Mouse (Mus musculus) mouse trophoblast stem cell (cell line): ENCODE measurements at regions not wholly inside any gene's neighbourhood (a gene's known extent, or its start where the extent isn't known, plus 50 kb on each side); places are given as distances from the start of the nearest gene placed in this dataset.

Source experiments
- in situ Hi-C, 2 experiments: fragments of 300-500 bp; cut with MseI, MboI; formaldehyde crosslinking; loops; 2 replicates in 1 of 2; 3 replicates in 1 of 2; pipeline ENCODE4 v1.15.1; 2025

DNA sequence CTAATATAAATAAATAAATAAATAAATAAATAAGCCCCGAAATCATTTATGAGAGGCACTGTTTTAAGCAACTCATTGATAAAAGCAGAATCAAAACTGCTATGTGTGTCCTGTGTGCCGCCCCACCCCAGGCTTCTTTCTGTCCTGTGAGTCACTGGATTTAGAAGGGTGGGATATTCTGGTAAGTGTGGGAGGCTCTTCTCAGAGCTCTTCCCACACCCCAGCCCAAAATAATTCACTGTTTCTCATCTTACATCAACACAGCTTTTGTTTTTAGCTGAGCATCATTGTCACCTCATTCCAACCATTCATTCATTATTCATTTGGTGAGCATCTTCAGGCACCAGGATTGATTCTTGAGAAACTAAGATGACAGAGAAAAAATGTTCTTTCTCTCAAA is 118.4 kb downstream of the Barx2 start:
- in situ Hi-C loops, result no loop called here

DNA sequence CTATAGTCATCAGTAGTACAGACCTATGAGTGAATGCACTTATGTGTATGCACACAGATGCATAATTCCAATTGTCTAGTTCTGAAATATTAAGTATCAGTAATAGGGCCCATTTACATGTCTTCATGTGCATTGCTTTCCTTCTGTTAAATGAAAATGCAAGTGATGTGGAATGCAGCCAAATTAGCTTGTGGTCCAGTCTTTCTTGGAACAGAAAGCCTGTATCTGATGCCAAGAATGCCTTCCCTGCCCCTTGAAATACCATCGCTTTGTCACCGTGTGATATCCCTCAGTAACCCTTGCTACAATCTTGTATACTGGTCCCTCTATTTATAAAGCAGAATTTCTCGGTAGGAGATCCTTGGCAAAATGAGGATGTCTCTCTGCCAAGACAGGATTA is 137.3 kb downstream of the Barx2 start:
- in situ Hi-C loops, result no loop called here

DNA sequence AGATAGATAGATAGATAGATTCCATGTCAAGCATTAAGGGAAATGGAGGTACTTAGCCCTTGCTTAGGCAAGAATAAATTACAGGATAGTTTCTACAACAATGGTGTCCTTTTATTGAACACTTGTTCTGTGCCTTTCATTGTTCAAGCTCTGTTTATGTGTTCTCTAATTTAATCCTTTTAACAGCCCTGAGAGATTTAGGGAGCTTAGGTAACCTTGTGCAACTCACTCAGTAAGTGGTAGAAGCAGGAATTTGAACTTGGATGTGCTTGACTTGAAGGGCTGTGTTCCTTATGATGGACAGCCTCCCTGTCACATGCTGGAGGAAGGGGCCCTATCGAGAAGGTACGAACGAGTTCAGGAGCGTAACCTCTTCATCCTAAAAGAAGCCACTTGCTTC is 147.9 kb downstream of the Barx2 start:
- in situ Hi-C loops, result no loop called here

DNA sequence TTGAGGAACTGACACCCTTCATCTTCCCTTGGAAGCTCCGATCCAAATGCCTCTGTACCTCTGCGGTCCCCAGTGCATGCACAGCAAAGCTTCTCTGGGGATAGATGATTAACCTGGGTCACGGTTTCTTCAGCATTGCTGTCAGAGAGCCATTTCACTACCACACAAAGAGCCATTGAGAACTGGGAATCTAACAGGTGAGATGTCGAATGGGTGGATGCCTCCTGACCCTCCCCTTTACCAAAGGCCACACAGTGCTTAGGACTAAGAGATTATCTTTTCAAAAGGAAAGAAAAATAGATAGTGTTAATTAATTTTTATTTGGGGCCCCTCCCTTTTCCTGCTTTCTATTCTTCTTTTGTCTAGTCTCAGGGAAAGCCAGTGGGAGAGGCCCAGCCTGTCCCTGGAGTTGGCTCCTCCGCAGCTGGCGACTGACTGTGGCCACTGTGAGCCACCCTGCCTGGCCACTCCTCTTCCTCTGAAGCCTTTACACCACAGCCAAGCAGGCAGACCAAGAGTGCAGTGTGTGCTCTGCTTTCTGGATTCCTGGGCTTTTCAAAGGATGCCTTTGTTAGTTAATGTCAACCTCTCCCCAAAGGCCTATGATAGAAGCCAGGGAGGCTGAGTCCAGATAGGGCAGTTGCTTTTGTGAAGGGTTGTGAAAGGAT is 155.2 kb downstream of the Barx2 start:
- in situ Hi-C loops, result no loop called here

DNA sequence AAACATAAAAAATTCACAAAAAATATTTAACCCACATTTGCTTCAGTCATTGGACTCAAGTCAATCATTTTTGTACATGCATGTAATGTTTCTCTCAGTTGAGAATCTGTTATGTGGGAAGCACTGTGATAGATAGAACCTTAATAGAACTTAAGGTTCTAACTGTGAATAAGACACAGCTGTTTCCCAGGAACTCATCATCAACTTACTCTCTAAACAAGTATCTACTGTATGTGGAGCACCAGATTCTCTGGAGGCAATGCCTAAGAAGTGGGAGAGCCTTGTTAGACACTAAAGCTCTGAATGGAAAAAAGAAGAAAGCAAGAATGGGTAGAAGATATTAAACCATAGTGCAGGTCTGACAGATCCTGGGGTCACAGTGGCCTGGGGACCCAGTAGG is 182.8 kb downstream of the Barx2 start:
- in situ Hi-C loops, result no loop called here

DNA sequence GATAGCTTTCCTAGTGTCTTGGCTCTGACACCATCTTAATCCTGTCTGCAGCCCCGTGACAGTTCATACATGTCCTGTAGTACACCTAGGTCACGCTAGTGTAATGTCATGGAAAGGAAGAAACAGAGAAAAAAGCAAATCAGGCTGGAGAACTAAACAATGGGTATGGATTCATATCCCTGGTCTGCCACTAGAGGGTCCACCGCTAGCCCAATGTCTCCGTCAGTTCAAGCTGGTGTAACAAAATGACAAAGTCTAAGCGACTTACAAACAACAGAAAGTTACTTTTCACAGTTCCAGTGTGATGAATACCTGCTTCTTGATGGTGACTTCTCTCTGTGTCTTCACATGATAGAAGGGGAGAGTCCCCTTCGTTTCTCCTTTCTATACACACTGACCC is 194.0 kb downstream of the Barx2 start:
- in situ Hi-C loops, result no loop called here

DNA sequence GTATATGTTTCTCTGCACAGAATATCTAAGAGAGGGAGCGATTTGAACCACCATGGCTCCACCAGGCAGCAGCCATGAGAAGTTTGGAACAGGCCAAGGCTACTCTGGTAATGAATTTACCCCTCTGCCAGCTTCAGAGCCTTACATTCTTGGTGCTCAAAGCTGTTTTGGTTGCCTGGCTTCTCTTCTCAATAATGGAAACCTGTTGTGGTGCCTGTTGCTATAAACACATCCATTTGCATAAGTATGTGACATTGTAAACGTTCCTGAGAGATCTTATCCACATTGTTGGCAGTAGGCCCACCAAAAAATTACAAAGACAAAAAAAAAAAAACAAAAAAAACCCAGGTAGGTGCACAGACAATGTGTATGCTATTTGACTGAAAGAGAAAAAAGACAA is 203.2 kb downstream of the Barx2 start:
- in situ Hi-C loops, result no loop called here

DNA sequence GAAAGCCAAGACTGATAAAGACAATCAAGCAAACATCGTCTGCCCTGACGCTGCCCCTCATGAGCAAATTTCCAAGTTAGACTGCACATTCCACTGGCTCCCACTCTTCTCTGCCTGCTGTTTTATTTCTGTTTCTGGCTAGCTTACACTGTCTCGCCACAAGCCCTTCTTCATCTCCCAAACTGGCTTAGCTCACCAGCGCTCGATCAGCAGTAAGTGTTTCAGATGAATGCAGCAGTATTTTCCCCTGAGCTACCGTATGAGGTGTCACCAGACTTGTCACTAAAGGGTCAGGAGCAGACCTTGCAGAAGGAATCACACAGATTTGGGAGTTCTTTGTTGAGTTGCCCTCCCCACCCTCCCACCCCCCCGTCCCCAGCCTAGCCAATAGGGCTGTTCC is 206.6 kb downstream of the Barx2 start:
- in situ Hi-C loops, result no loop called here

DNA sequence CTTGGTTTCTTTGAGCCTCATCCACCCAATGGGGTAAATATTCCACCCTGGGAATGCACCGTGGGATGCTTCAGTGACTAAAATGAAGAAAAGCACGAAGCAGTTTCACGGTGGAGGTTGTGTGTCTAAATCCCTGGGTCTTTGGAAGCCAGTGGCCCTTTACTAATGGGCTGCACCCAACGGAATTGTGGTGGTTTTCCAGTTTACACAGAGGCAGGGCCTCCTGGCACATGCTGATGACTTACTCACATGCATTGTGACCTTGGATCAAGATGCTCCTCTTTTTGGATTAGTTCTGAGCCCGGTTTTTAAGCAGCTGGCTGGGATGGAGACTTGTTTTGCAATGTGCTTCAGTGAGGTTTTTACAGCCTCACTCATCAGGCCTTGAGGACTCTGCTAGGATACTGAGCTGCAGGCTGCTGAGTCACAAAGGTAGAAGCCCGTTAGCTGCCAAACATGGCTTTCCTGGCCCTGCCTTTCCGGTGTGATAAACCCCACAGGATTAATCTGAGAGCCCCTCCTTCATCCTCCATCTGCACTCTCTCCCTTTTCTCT is 222.3 kb downstream of the Barx2 start:
- in situ Hi-C loops, result no loop called here

DNA sequence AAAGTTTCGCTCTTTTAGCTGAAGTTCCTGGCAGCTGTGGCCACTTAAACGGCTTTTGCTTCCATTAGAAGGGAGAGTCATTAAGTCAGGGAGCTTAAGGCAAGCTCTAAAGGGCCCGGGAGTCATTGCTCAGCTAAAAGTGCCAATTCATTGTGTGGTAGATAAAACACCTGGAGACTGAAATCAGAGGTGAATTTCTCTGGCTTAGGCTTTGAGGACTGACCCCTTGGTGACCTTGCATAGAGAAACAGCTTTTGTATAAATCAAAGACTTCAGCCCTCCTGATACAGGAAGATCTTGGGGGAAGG is 224.1 kb upstream of the Tmem45b start:
- in situ Hi-C loops, result no loop called here

DNA sequence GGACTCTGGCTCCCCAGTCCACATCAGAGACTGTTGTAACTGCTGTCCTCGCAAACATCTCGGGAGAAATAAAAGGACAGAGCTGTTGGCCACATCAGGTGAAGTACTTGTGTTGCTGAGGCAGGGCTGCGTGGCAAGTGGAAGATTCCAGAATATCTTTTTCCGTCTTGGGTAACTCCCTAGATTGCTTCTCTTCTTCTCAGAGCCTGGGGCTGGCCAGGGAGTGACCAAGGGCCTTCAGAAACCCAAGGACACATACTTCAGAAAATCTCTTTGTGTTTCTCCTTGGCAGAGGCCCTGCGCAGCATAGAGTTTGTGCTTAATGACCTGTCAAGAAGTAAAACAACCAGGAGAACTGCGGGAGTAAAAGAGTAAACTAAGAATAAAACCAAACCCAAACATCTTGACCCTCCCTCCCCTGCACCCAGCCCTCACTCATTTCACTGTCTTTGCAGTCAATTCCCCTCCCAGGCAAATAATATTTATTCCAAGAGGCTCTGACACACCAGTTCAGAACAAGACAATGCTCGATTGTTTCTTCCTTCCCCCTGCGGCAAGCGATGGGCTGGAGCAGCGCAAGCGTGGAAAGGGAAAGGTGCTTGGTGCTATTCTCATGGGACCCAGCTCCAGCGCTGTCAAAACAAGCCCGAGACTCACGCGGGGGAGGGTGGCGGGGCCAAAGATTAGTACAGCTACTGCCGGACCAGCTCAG is 223.6 kb upstream of the Tmem45b start:
- in situ Hi-C loops, result no loop called here

DNA sequence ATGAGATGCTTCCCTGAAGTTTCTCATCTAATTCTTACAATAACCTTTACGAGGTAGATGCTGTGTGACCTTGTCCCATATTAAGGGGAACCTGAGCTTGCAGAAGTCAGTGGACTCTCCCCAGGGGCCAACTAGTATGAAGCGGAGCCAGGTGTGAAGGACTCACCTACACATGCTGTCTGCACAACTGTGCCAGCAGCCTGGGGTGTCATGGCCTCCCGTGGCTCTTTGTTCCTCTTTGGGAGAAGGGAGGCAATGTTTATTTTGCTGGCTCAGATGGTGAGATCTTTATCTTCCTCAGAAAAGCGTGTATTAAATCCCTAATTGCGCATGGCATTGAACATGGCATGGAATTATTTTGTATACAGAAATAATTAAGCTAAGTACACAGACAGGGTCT is 222.2 kb upstream of the Tmem45b start:
- in situ Hi-C loops, result no loop called here

DNA sequence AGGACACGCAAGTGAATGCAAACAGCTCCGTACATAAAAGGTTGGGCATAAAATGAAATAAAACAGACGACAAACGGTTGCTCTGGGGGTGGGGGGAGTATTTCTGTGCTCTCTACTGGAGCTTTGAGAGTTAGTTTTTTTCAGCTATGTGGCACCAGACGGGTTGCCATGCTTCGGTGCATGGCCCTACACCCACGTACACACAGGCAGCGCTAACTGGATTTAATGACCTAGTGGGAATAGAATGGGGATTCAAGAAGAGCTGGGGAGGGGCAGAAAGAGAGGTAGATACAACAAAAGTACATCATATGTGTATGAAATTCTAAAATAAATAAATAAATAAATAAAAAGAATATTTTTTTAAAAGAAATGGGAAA is 220.5 kb upstream of the Tmem45b start:
- in situ Hi-C loops, result no loop called here

DNA sequence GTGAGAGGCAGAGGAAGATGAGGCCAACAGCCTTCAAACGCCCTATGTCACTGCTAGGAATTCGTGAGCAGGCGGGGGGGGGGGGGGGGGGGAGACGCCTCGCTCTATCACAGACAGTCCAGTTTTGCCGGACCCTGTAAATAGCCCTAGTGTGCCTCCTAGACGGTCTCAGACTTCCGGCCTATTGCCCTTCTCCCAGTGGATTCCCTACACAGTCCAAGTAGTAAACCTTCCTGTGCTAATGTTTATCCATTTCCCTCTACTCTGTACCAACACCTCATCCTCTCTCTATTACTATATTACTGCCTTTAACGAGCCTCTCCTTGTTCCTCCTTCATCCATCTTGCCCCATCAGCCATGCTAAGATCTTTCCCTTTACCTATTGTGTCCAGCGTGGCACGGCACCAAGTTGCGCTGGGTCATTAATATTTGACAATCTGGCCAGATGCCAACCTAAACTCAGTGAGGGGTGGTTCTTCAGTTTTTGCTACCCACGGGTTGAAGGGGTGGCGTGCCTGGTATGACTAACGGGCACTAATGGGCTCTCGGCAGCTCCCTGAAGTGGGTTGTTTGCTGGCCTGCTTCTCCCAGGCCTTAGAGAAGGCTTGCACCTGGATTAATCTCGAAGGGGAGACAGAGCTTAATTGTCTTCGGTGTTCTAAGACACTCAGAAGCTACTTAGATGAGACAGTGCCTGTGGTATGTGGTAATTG is 220.0 kb upstream of the Tmem45b start:
- in situ Hi-C loops, result no loop called here

DNA sequence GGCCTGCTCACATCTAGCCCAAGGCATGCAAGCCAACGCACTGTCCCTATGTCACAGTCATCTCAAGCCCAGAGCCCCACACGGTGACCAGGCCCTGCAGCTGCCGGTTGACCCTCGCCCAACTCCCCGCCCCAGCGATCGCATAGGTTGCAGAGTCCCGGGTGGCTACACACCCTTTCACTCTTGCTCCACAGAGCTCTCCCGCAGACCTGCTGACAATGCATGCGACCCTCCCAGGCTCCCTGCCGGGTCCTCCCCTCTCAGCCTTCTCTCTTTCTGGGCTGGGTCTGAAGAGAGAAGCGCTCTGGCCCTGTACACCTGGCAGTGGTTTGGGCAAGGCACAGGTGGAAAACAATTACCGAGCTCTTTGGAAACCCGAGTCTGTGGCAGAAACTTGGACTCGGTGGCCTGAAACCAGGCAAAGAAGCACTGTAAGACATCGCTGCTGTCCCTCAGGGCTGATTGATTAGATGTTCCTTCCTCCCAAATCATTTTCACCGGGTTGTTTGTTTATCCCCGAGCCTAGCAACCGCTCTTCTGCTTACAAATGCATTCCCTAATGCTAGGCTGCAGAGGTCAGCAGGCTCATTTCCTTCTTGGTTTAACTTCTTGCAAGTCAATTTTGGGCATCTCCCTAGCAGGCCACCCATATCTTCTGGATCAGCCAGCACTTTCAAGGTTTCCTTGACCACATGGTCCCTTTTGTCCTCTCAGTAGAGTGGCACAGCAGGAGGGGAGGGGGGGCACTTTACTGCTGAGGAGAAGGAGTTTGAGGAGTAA is 219.2 kb upstream of the Tmem45b start:
- in situ Hi-C loops, result no loop called here

DNA sequence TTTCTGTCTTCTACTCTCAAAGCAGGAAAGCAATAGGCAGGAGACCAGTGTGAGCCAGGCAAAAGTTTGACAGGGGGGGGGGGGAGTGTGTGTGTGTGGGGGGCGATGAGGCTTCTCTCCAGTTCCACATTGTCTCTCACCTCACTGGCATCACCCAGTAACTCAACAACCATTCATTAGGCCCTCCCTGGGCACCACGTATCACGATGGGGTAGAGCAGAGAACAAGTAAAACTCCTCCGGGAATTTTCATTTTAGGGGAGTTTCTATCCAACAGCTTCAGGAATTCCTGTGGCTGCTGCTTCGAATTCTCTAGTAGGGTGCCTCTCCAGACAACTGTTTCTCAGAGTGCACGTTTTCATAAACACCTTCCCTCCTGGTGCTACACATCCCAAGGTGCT is 218.6 kb upstream of the Tmem45b start:
- in situ Hi-C loops, result no loop called here

DNA sequence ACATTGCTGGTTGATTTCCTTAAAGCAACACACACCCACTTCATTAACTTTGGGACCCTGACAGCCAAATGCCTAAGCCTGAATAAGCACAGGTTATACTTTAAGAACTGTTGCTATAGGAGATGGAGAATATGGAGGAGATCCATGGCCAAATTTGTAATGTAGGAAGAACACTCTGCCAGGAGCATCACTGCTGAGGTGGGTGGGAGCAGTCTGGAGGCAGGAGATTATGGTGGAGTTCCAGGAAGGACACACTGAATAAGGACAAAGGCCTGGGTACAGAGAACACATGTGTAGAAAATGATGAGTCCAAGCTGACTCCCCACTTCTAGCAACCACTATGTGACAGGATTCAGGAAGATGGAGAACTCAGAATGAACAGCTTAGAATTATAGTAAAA is 212.9 kb upstream of the Tmem45b start:
- in situ Hi-C loops, result no loop called here

DNA sequence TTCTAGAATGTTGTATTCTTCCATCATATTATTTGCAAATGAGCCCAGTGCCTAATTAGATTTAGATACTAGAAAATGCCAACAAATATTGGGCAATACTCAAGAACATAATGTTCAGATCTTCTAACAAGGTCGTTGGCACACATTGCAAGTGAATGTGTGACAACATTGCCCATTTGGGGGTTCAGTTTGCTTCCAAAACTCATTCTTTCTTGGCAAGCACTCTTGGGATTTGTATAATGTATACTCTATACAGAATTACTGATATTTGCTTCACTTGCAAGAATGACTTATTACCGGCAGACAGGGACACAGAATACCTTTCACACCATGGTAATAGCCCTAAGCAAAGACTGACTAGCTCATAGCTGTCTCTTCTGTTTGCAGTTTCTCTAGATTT is 194.8 kb upstream of the Tmem45b start:
- in situ Hi-C loops, result no loop called here

DNA sequence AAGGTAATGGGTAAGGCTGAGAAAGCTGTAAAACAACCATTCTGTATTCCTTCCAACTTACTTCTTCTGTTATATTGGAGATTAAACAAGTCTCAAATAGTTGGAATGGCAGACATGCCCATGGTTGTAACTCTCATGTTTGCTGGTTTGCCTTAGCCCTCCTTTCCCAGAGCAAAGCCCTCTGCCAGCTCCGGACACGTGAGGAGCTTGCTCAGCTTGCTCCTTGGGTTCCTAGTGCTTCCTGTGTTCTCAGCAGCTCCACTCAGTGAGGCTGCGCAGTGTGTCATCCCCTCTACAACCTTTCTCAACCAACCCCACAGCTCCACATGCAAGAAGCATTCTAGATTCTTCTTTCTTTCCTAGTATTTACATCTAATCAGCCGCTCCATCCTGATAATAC is 193.3 kb upstream of the Tmem45b start:
- in situ Hi-C loops, result no loop called here

DNA sequence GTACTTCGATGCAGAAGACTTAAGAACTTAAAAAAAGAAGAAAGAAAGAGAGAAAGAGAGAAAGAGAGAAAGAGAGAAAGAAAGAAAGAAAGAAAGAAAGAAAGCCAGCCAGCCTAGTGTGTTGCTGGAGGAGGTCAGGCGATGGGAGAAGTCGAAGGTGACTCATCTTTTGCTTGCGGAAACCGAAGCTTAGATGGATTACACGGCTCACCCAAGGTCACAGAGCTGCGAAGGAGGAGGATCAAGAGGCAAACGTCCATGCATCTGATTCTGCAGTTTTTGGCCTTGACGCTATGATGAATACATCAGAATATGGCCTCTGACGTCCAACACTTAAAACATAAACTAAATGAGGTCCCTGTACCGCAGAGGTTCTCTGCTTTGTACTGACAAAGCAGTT is 192.4 kb upstream of the Tmem45b start:
- in situ Hi-C loops, result no loop called here

DNA sequence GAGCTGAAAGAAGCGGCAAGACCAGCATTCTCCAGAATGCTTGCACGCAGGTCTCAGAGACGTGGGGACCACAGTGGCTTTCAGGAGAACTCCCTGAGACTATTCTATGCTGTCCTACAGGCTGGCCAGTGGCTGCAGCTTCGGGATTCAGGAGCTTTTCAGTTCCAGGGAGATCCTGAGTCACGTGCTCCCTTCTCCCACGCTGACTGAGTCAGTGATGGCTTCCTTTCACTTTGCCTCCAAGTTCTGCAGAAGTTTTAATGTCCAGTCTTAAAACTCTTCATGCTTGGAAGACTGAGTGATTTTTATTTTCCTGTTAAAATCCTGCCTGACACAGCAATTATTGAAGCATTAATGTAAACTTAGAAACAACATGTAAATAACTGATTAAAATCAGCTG is 190.5 kb upstream of the Tmem45b start:
- in situ Hi-C loops, result no loop called here

DNA sequence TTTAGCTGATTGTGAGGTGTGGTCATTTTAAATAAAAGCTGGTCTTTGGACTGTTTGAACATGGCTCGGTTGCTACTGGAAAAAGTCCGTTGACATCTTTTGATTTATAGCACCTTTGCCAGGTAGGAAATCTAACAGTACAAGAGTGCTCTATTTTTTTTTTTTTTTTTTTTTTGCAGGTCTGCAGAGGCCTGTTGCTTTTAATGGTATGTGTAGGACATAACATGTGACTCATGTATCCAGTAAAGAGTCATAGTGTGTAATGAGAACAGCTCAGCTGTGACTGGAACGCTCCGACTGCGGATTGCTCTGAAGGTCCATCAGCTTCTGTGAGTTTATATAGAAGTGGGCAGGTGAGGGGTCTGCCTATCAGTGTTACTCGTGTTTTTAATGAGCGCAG is 190.0 kb upstream of the Tmem45b start:
- in situ Hi-C loops, result no loop called here
